Mouse (Mus musculus) neural tube, postnatal 0 days (tissue): ENCODE results near the gene Nlrp9b. TPM values are rescaled to one million over a fixed set of nuclear protein-coding genes. Genes with fewer than 3 reads are reported as not detected.

Experiments used
- polyA plus RNA-seq: library from polyadenylated mRNA; unstranded; fragments of >200 nt; fragmentation: Nextera tagmentation; extraction: Ambion mirVana; gene quantifications from 2 replicates; pipeline ENCODE4 v1.2.1, GENCODE M21; 2015

Nlrp9b gene
- not detected in 2 replicates for polyA plus RNA-seq

GRCm38 (mm10) chr7:19991165-19991564 lies at the start of gene Nlrp9b:
Gene Nlrp9b, plus strand, starts transcription at chr7:19991465.

GRCm38 (mm10) chr7:19950589-19950988 lies 40.7 kb upstream of the Nlrp9b start, which contains the start of gene Igsf23:
Gene Igsf23, minus strand, starts transcription at chr7:19950756.

DNA sequence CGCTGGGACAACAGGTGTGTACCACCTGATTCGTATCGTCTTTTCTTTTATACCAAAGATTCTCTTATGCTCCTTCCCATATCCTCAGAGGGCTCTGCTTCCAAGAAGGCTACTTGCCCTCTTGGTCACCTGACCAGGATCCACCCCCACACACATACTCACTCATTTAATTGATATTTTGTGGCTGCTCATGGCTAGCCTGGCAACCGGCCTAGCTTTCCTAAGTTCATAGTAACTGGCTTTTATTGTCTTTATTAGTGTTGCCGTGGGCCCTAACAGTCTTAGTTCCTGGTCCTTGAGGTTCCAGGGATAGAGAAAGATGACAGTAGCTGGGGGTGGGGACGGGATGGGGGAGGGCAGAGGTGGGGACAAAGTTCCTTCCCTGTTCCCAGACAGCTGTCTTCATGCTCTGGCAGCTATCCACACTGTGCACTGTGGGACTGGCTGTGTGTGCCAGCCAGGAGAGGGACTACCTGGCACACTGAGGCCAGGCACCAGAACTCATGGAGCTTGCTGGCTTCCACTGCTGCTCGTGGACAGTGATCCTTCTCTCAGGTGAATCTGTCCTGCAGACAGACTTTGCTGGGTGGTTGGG lies 26.2 kb upstream of the Nlrp9b start, which contains the start of gene Ceacam20:
Ceacam20 (plus strand) TSS at position 428 of the 595 bp plus-strand sequence.

DNA sequence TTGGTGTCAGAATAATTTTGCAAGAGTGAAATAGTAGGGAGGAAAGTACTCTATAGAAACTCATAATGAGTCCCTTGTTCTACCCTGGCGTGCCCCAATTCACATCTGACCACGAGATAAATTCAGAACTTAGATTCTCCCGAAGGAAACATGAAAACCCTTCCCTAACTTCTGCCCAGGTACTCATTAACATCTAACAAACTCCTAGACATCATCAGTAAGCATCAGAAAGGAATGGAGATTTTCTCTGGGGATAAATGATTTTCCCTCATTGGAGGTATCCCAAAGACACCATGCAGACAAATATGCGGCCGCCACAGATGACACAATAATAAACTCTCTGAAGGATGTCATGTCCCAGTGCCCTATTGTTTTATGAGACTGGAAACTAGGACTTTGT lies 108.1 kb downstream of the Nlrp9b start, which contains the start of gene Vmn1r91:
Vmn1r91 (plus strand) TSS at position 301 of the 400 bp plus-strand sequence.

GRCm38 (mm10) chr7:20122479-20122878 lies 131.2 kb downstream of the Nlrp9b start, which contains the start of gene Gm16442:
Gene Gm16442, minus strand, starts transcription at chr7:20122579.

Other genes starting within 250 kb of the Nlrp9b start
- gene Nectin2, start 241.0 kb upstream of the Nlrp9b start, polyA plus RNA-seq: 52.6 and 57.8 TPM in 2 replicates
- gene Bcam, start 220.4 kb upstream of the Nlrp9b start, polyA plus RNA-seq: 38.7 and 44.4 TPM in 2 replicates
- gene Cblc, start 194.7 kb upstream of the Nlrp9b start, polyA plus RNA-seq: 0.68 and 0.80 TPM in 2 replicates
- 0.94 and 1.2 TPM in 2 replicates for gene Bcl3, start 168.7 kb upstream of the Nlrp9b start, polyA plus RNA-seq
- 17.7 and 18.9 TPM in 2 replicates for gene Gm19345, start 139.5 kb upstream of the Nlrp9b start, polyA plus RNA-seq
- 0.43 and 0.71 TPM in 2 replicates for gene Ceacam16, start 130.2 kb upstream of the Nlrp9b start, polyA plus RNA-seq
- not detected in 2 replicates for gene Ceacam19, start 103.5 kb upstream of the Nlrp9b start, polyA plus RNA-seq
- gene Pvr, start 70.3 kb upstream of the Nlrp9b start, polyA plus RNA-seq: 7.1 and 8.5 TPM in 2 replicates
- not detected in 2 replicates for gene Igsf23, start 40.7 kb upstream of the Nlrp9b start, polyA plus RNA-seq
- not detected in 2 replicates for gene Ceacam20, start 26.1 kb upstream of the Nlrp9b start, polyA plus RNA-seq
- not detected in 2 replicates for gene Vmn1r91, start 108.2 kb downstream of the Nlrp9b start, polyA plus RNA-seq
- not detected in 2 replicates for gene Gm16442, start 131.1 kb downstream of the Nlrp9b start, polyA plus RNA-seq
- gene Vmn1r93, start 147.6 kb downstream of the Nlrp9b start, polyA plus RNA-seq: not detected in 2 replicates
- not detected in 2 replicates for gene Vmn1r94, start 176.9 kb downstream of the Nlrp9b start, polyA plus RNA-seq
- not detected in 2 replicates for gene Vmn1r95, start 202.2 kb downstream of the Nlrp9b start, polyA plus RNA-seq
- gene Gm6164, start 214.1 kb downstream of the Nlrp9b start, polyA plus RNA-seq: not detected in 2 replicates
- not detected in 2 replicates for gene Gm4498, start 242.4 kb downstream of the Nlrp9b start, polyA plus RNA-seq